Mouse (Mus musculus): ENCODE measurements around the gene Zfp599. TPM values are rescaled to one million over a fixed set of nuclear protein-coding genes. Genes with fewer than 3 reads are reported as not detected.
"Not testable (repeated sequence)": the region's sequence is repeated elsewhere in the genome, so short reads cannot be mapped to it uniquely, and the experiment has no call there.

The Zfp599 gene
- polyA plus RNA-seq (2012; rRNA removed), result 3.8 and 4.5 TPM in 2 replicates

- peak; percentile 93 for DNase-seq (ENCODE audit: low read depth)
- no peak; the same call in 1 of the 2 replicates for TF ChIP-seq POLR2A (IDR thresholded peaks at IDR 0.05; ENCODE audit: borderline replicate concordance, extremely low read depth, insufficient read depth, insufficient read length, poor library complexity, severe bottlenecking)
- TF ChIP-seq CTCF (IDR thresholded peaks at IDR 0.05; ENCODE audit: borderline replicate concordance, extremely low read depth, insufficient read depth, insufficient read length), result no peak
Measured at GRCm38 (mm10) chr9:22259184-22260091, at the start of gene Zfp599. Gene Zfp599 (minus strand): TSS chr9:22259895.

- DNase-seq (ENCODE audit: low read depth), result not testable (repeated sequence)
Measured at GRCm38 (mm10) chr9:22307920-22308262, 48.2 kb upstream of the Zfp599 start.

GRCm38 (mm10) chr9:22307156-22307919 lies 47.6 kb upstream of the Zfp599 start, which contains the start of gene Zfp810:
Gene Zfp810 (minus strand): TSS chr9:22307648.
- DNase-seq (ENCODE audit: low read depth), result peak; percentile 99
- TF ChIP-seq CTCF (IDR thresholded peaks at IDR 0.05; ENCODE audit: borderline replicate concordance, extremely low read depth, insufficient read depth, insufficient read length), result no peak
- peak; percentile 62 for TF ChIP-seq POLR2A (IDR thresholded peaks at IDR 0.05; ENCODE audit: borderline replicate concordance, extremely low read depth, insufficient read depth, insufficient read length, poor library complexity, severe bottlenecking)

GRCm38 (mm10) chr9:22306726-22307125 lies 47.0 kb upstream of the Zfp599 start:
- no peak for TF ChIP-seq CTCF (IDR thresholded peaks at IDR 0.05; ENCODE audit: borderline replicate concordance, extremely low read depth, insufficient read depth, insufficient read length)
- no peak for TF ChIP-seq POLR2A (IDR thresholded peaks at IDR 0.05; ENCODE audit: borderline replicate concordance, extremely low read depth, insufficient read depth, insufficient read length, poor library complexity, severe bottlenecking)
- DNase-seq (ENCODE audit: low read depth), result peak; percentile 63

GRCm38 (mm10) chr9:22302199-22302598 lies 42.5 kb upstream of the Zfp599 start:
- no peak for DNase-seq (ENCODE audit: low read depth)
- no peak for TF ChIP-seq CTCF (IDR thresholded peaks at IDR 0.05; ENCODE audit: borderline replicate concordance, extremely low read depth, insufficient read depth, insufficient read length)
- TF ChIP-seq POLR2A (IDR thresholded peaks at IDR 0.05; ENCODE audit: borderline replicate concordance, extremely low read depth, insufficient read depth, insufficient read length, poor library complexity, severe bottlenecking), result no peak

- TF ChIP-seq POLR2A (IDR thresholded peaks at IDR 0.05; ENCODE audit: borderline replicate concordance, extremely low read depth, insufficient read depth, insufficient read length, poor library complexity, severe bottlenecking), result no peak
- no peak for TF ChIP-seq CTCF (IDR thresholded peaks at IDR 0.05; ENCODE audit: borderline replicate concordance, extremely low read depth, insufficient read depth, insufficient read length)
- no peak for DNase-seq (ENCODE audit: low read depth)
Measured at GRCm38 (mm10) chr9:22278733-22279132, 19.0 kb upstream of the Zfp599 start.

GRCm38 (mm10) chr9:22268886-22269285 lies 9.2 kb upstream of the Zfp599 start:
- TF ChIP-seq POLR2A (IDR thresholded peaks at IDR 0.05; ENCODE audit: borderline replicate concordance, extremely low read depth, insufficient read depth, insufficient read length, poor library complexity, severe bottlenecking) (no peak), CTCF (IDR thresholded peaks at IDR 0.05; ENCODE audit: borderline replicate concordance, extremely low read depth, insufficient read depth, insufficient read length) (no peak)
- DNase-seq (ENCODE audit: low read depth), result no peak

GRCm38 (mm10) chr9:22262611-22263010 lies 2.9 kb upstream of the Zfp599 start:
- TF ChIP-seq POLR2A (IDR thresholded peaks at IDR 0.05; ENCODE audit: borderline replicate concordance, extremely low read depth, insufficient read depth, insufficient read length, poor library complexity, severe bottlenecking), result no peak
- no peak for TF ChIP-seq CTCF (IDR thresholded peaks at IDR 0.05; ENCODE audit: borderline replicate concordance, extremely low read depth, insufficient read depth, insufficient read length)
- no peak for DNase-seq (ENCODE audit: low read depth)

GRCm38 (mm10) chr9:22261594-22261993 lies 1.9 kb upstream of the Zfp599 start:
- TF ChIP-seq CTCF (IDR thresholded peaks at IDR 0.05; ENCODE audit: borderline replicate concordance, extremely low read depth, insufficient read depth, insufficient read length) (no peak), POLR2A (IDR thresholded peaks at IDR 0.05; ENCODE audit: borderline replicate concordance, extremely low read depth, insufficient read depth, insufficient read length, poor library complexity, severe bottlenecking) (no peak)
- DNase-seq (ENCODE audit: low read depth), result no peak

GRCm38 (mm10) chr9:22260092-22260422 lies 362 bp upstream of the Zfp599 start:
- no peak for TF ChIP-seq POLR2A (IDR thresholded peaks at IDR 0.05; ENCODE audit: borderline replicate concordance, extremely low read depth, insufficient read depth, insufficient read length, poor library complexity, severe bottlenecking)
- TF ChIP-seq CTCF (IDR thresholded peaks at IDR 0.05; ENCODE audit: borderline replicate concordance, extremely low read depth, insufficient read depth, insufficient read length), result no peak
- no peak for DNase-seq (ENCODE audit: low read depth)

GRCm38 (mm10) chr9:22258784-22259183 lies 911 bp downstream of the Zfp599 start:
- TF ChIP-seq CTCF (IDR thresholded peaks at IDR 0.05; ENCODE audit: borderline replicate concordance, extremely low read depth, insufficient read depth, insufficient read length) (no peak), POLR2A (IDR thresholded peaks at IDR 0.05; ENCODE audit: borderline replicate concordance, extremely low read depth, insufficient read depth, insufficient read length, poor library complexity, severe bottlenecking) (no peak)
- DNase-seq (ENCODE audit: low read depth), result no peak
